Mouse (Mus musculus) brain, embryonic 14.5 days (tissue): ENCODE data around the gene Rxra. TPM values are rescaled to one million over a fixed set of nuclear protein-coding genes. Genes with fewer than 3 reads are reported as not detected.

Source experiments
- DNase-seq: peaks from one replicate; pipeline ENCODE4 v3.0.0-alpha.2; 2011; ENCODE audit warnings: low read depth
- CTCF ChIP-seq: fragments of 200-500 bp; IDR thresholded peaks from 2 replicates; pipeline ENCODE4 v1.5.1; 2012; ENCODE audit warnings: inconsistent platforms, mild to moderate bottlenecking, moderate library complexity, borderline replicate concordance; ENCODE audit not compliant: insufficient read depth, insufficient read length; ENCODE audit errors: extremely low read depth
- POLR2A ChIP-seq: fragments of 200-500 bp; IDR thresholded peaks from 2 replicates; pipeline ENCODE4 v1.6.1; 2012; ENCODE audit warnings: mild to moderate bottlenecking, inconsistent platforms, borderline replicate concordance; ENCODE audit not compliant: poor library complexity, insufficient read depth, insufficient read length, severe bottlenecking; ENCODE audit errors: extremely low read depth
- polyA plus RNA-seq: library from polyadenylated mRNA; depleted of rRNA; stranded (reverse); fragments of >200 nt; gene quantifications from 2 replicates; pipeline ENCODE4 v1.2.3, GENCODE M21; 2012

The Rxra gene
- polyA plus RNA-seq, 1 experiment = 20.4 TPM

GRCm38 (mm10) chr2:27730002-27730905 lies 54.0 kb downstream of the Rxra start:
- TF ChIP-seq CTCF (peak; percentile 58; the same call in 1 of the 2 replicates), POLR2A (no peak)

GRCm38 (mm10) chr2:27733021-27733420 lies 56.8 kb downstream of the Rxra start:
- peak; percentile 38 for DNase-seq
- TF ChIP-seq POLR2A (no peak), CTCF (no peak)

More at GRCm38 (mm10) chr2:27730002-27730905, 54.0 kb downstream of the Rxra start:
- DNase-seq = peak; percentile 52

GRCm38 (mm10) chr2:27734328-27734727 lies 58.1 kb downstream of the Rxra start:
- TF ChIP-seq CTCF = no peak
- no peak for TF ChIP-seq POLR2A
- peak; percentile 47 for DNase-seq

- no peak for DNase-seq
- TF ChIP-seq POLR2A = no peak
- no peak for TF ChIP-seq CTCF
Measured at GRCm38 (mm10) chr2:27734800-27735199, 58.6 kb downstream of the Rxra start.

- no peak for DNase-seq
- no peak for TF ChIP-seq POLR2A
- no peak for TF ChIP-seq CTCF
Measured at GRCm38 (mm10) chr2:27736802-27737201, 60.6 kb downstream of the Rxra start.

- no peak for TF ChIP-seq POLR2A
- DNase-seq = no peak
Measured at GRCm38 (mm10) chr2:27738396-27738795, 62.2 kb downstream of the Rxra start.

- TF ChIP-seq CTCF (peak; percentile 34), POLR2A (no peak)
Measured at GRCm38 (mm10) chr2:27740091-27740608, 63.9 kb downstream of the Rxra start.

GRCm38 (mm10) chr2:27743177-27743576 lies 66.9 kb downstream of the Rxra start:
- TF ChIP-seq CTCF = no peak
- no peak for TF ChIP-seq POLR2A
- no peak for DNase-seq

More at GRCm38 (mm10) chr2:27740091-27740608, 63.9 kb downstream of the Rxra start:
- peak; percentile 87 for DNase-seq

- no peak for DNase-seq
- no peak for TF ChIP-seq CTCF
- TF ChIP-seq POLR2A = no peak
Measured at GRCm38 (mm10) chr2:27743863-27744611, 67.8 kb downstream of the Rxra start.

- no peak for TF ChIP-seq CTCF
- TF ChIP-seq POLR2A = no peak
- DNase-seq = no peak
Measured at GRCm38 (mm10) chr2:27744612-27745351, 68.5 kb downstream of the Rxra start.
